Mouse (Mus musculus) kidney, postnatal 0 days (tissue): ENCODE results near the gene Gadl1. TPM values are rescaled to one million over a fixed set of nuclear protein-coding genes. Genes with fewer than 3 reads are reported as not detected.
A peak's percentile ranks its signal among the peaks of the same experiment; 100 is the strongest.

Experiments used
- ATAC-seq: fragments of 200-750 bp; cut with Nextera tagmentation; replicated peaks from 2 replicates; pipeline ENCODE4 v1.8.0; 2017; ENCODE audit warnings: low read depth, moderate number of reproducible peaks, moderate TSS enrichment, moderate library complexity; ENCODE audit not compliant: low FRiP score
- DNase-seq: peaks from one replicate; pipeline ENCODE4 v3.0.0-alpha.2; 2016; ENCODE audit warnings: low spot score
- H3K27ac ChIP-seq: fragments of 300-500 bp; sonication (generic); 2 replicates; pipeline ENCODE4 v1.5.1; 2014; ENCODE audit warnings: mild to moderate bottlenecking
- H3K27me3 ChIP-seq: fragments of 300-500 bp; sonication (generic); 2 replicates; pipeline ENCODE4 v1.6.1; 2014; ENCODE audit warnings: low read length, mixed read lengths; ENCODE audit not compliant: insufficient read depth
- H3K36me3 ChIP-seq: fragments of 300-500 bp; sonication (generic); 2 replicates; pipeline ENCODE4 v1.6.1; 2014; ENCODE audit warnings: low read length, mixed read lengths; ENCODE audit not compliant: insufficient read depth
- H3K4me1 ChIP-seq: fragments of 300-500 bp; sonication (generic); replicated peaks from 2 replicates; pipeline ENCODE4 v1.6.1; 2014; ENCODE audit warnings: antibody characterized with exemption, low read length, mixed read lengths; ENCODE audit not compliant: insufficient read depth
- H3K4me2 ChIP-seq: fragments of 300-500 bp; sonication (generic); 2 replicates; pipeline ENCODE4 v1.6.1; 2014; ENCODE audit warnings: mild to moderate bottlenecking, low read length, moderate library complexity, mixed read lengths
- H3K4me3 ChIP-seq: fragments of 300-500 bp; sonication (generic); replicated peaks from 2 replicates; pipeline ENCODE4 v1.5.1; 2014; ENCODE audit warnings: low read depth, low read length
- H3K9ac ChIP-seq: fragments of 300-500 bp; sonication (generic); 2 replicates; pipeline ENCODE4 v1.6.1; 2014; ENCODE audit warnings: low read depth, low read length
- H3K9me3 ChIP-seq: fragments of 300-500 bp; sonication (generic); replicated peaks from 2 replicates; pipeline ENCODE4 v1.6.1; 2016; ENCODE audit warnings: low read length, inconsistent platforms, mixed read lengths
- CTCF ChIP-seq: IDR thresholded peaks from 2 replicates; pipeline ENCODE4 v1.5.1; 2016; ENCODE audit warnings: antibody characterized with exemption, low read depth, mild to moderate bottlenecking, moderate library complexity
- WGBS: fragments of 180-500 bp; shearing (Covaris S2); extraction: QIAGEN DNeasy Blood & Tissue Kit; methylation state at CpG from one replicate; pipeline ENCODE4 v1.1.7; 2014; 5-methylcytosine and 5-hydroxymethylcytosine counted together
- polyA plus RNA-seq: library from polyadenylated mRNA; unstranded; fragments of >200 nt; fragmentation: Nextera tagmentation; extraction: Ambion mirVana; gene quantifications from 2 replicates; pipeline ENCODE4 v1.2.1, GENCODE M21; 2015

Gadl1 gene
- polyA plus RNA-seq, 1 experiment from 2014 or later: 0.61 TPM

- Histone ChIP-seq H3K27me3 (no peaks in the 10 kb centered on the region), H3K4me3 (no peak overlapping the region), H3K9ac (no peak overlapping the region), H3K4me1 (no peaks in the 10 kb centered on the region), H3K4me2 (no peak overlapping the region), H3K27ac (no peak overlapping the region), H3K9me3 (no peaks in the 10 kb centered on the region), H3K36me3 (no peaks in the 10 kb centered on the region)
- 76% methylated on average over 4 of the region's 4 CpGs for WGBS
- DNase-seq (no peak), ATAC-seq (no peak)
- no peak for TF ChIP-seq CTCF
These were observed 89.1 kb downstream of the Gadl1 start for GRCm38 (mm10) chr9:115998383-115998782.

DNA sequence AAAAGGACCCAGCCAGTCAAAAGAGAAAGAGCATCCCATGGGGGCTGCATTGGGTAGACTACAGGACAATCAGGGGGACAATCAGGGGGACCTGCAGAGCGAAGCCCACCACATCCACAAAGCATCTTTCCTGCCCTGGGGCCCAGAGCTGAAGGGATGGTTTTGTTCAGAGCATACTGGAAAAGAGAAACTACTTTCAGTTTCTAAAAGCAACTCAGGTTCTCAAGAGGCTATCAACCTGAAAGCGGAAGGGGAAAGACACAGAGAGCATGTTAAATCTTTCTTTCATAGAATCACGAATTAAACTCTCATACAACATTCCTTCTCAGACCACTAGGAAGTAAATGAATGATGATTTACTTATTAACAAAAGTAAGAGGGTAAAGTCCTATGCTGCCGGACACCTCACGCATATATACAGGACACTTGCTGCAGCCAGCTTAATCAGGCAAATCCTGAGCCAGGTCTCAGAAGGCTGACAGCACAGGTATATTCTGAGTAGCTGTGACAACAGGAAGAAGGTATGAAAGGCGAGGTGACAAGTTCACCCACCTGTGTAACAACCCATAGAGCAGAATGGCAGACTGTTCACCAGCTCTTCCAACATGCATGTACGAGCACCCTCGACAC lies 90.2 kb downstream of the Gadl1 start:
- no peak overlapping the region for H3K9ac ChIP-seq
- no peak overlapping the region for H3K4me3 ChIP-seq
- H3K4me2 ChIP-seq: peak overlapping the region; percentile 21; the same call in 1 of the 2 replicates
- ATAC-seq (peak; percentile 82; the same call in 1 of the 2 replicates), DNase-seq (peak; percentile 18)
- H3K27ac ChIP-seq: peak overlapping the region; percentile 56; the same call in 1 of the 2 replicates
- H3K36me3 ChIP-seq: no peaks in the 10 kb centered on the region
- H3K9me3 ChIP-seq: no peaks in the 10 kb centered on the region
- no peaks in the 10 kb centered on the region for H3K27me3 ChIP-seq
- 76% methylated on average over 8 of the region's 8 CpGs for whole genome bisulfite sequencing
- no peak for TF ChIP-seq CTCF
- no peaks in the 10 kb centered on the region for H3K4me1 ChIP-seq

- no peak; the same call in 1 of the 2 replicates for TF ChIP-seq CTCF
- no peaks in the 10 kb centered on the region for H3K27me3 ChIP-seq
- DNase-seq (peak; percentile 14), ATAC-seq (no peak)
- no peak overlapping the region for H3K4me3 ChIP-seq
- no peak overlapping the region for H3K9ac ChIP-seq
- H3K9me3 ChIP-seq: no peaks in the 10 kb centered on the region
- WGBS: 20% methylated on average over 4 of the region's 4 CpGs
- no peak overlapping the region for H3K4me2 ChIP-seq
- H3K36me3 ChIP-seq: no peaks in the 10 kb centered on the region
- H3K27ac ChIP-seq: no peak overlapping the region
- H3K4me1 ChIP-seq: no peaks in the 10 kb centered on the region
These were observed 104.7 kb downstream of the Gadl1 start for GRCm38 (mm10) chr9:116013911-116014310.

- no peaks in the 10 kb centered on the region for H3K36me3 ChIP-seq
- peak; percentile 47 for DNase-seq
- H3K27me3 ChIP-seq: no peaks in the 10 kb centered on the region
- no peak for ATAC-seq
- H3K4me3 ChIP-seq: no peak overlapping the region
- H3K4me1 ChIP-seq: no peaks in the 10 kb centered on the region
- no peak for TF ChIP-seq CTCF
- H3K9me3 ChIP-seq: no peaks in the 10 kb centered on the region
- H3K9ac ChIP-seq: no peak overlapping the region
- WGBS: 43% methylated on average over 9 of the region's 9 CpGs
- no peak overlapping the region for H3K27ac ChIP-seq
- H3K4me2 ChIP-seq: no peak overlapping the region
These were observed 107.0 kb downstream of the Gadl1 start for GRCm38 (mm10) chr9:116016221-116016620.

GRCm38 (mm10) chr9:116017091-116017490 lies 107.8 kb downstream of the Gadl1 start:
- no peak overlapping the region for H3K4me2 ChIP-seq
- no peak overlapping the region for H3K9ac ChIP-seq
- no peak overlapping the region for H3K27ac ChIP-seq
- no peak for TF ChIP-seq CTCF
- H3K36me3 ChIP-seq: no peaks in the 10 kb centered on the region
- ATAC-seq (no peak), DNase-seq (no peak)
- no peaks in the 10 kb centered on the region for H3K9me3 ChIP-seq
- H3K27me3 ChIP-seq: no peaks in the 10 kb centered on the region
- H3K4me3 ChIP-seq: no peak overlapping the region
- no peaks in the 10 kb centered on the region for H3K4me1 ChIP-seq
- WGBS: 82% methylated on average over 3 of the region's 3 CpGs

GRCm38 (mm10) chr9:116018586-116018985 lies 109.3 kb downstream of the Gadl1 start:
- H3K36me3 ChIP-seq: no peaks in the 10 kb centered on the region
- H3K9me3 ChIP-seq: no peaks in the 10 kb centered on the region
- DNase-seq (no peak), ATAC-seq (no peak)
- H3K27ac ChIP-seq: no peak overlapping the region
- no peak for TF ChIP-seq CTCF
- H3K9ac ChIP-seq: no peak overlapping the region
- 91% methylated on average over 7 of the region's 7 CpGs for WGBS
- no peak overlapping the region for H3K4me3 ChIP-seq
- H3K4me1 ChIP-seq: no peaks in the 10 kb centered on the region
- no peak overlapping the region for H3K4me2 ChIP-seq
- H3K27me3 ChIP-seq: no peaks in the 10 kb centered on the region

GRCm38 (mm10) chr9:116025371-116025770 lies 116.1 kb downstream of the Gadl1 start:
- Histone ChIP-seq H3K9me3 (no peaks in the 10 kb centered on the region), H3K4me3 (no peak overlapping the region), H3K36me3 (no peaks in the 10 kb centered on the region), H3K27me3 (no peaks in the 10 kb centered on the region), H3K9ac (no peak overlapping the region), H3K4me1 (no peaks in the 10 kb centered on the region), H3K27ac (no peak overlapping the region), H3K4me2 (no peak overlapping the region)
- no peak for TF ChIP-seq CTCF
- DNase-seq (no peak), ATAC-seq (no peak)
- 82% methylated on average over 6 of the region's 6 CpGs for WGBS
